Mouse (Mus musculus) E14TG2a.4 (cell line): ENCODE measurements at regions not wholly inside any gene's neighbourhood (a gene's known extent, or its start where the extent isn't known, plus 50 kb on each side); places are given as distances from the start of the nearest gene placed in this dataset.
"Not testable (repeated sequence)": the region's sequence is repeated elsewhere in the genome, so short reads cannot be mapped to it uniquely, and the experiment has no call there.

Experiments used
- H3K27me3 ChIP-seq: 2 replicates; pipeline ENCODE4 v1.6.1; 2014; ENCODE audit warnings: low read length, control low read depth; ENCODE audit not compliant: insufficient read depth
- H3K36me3 ChIP-seq: 2 replicates; pipeline ENCODE4 v1.6.1; 2014; ENCODE audit warnings: low read length, control low read depth; ENCODE audit not compliant: insufficient read depth
- H3K4me1 ChIP-seq: replicated peaks from 2 replicates; pipeline ENCODE4 v1.6.1; 2014; ENCODE audit warnings: low read depth, low read length, control low read depth
- H3K4me3 ChIP-seq: replicated peaks from 2 replicates; pipeline ENCODE4 v1.5.1; 2014; ENCODE audit warnings: mild to moderate bottlenecking, low read length
- H3K9me3 ChIP-seq: 2 replicates; pipeline ENCODE4 v1.6.1; 2014; ENCODE audit warnings: low read length, control low read depth
- CTCF ChIP-seq: conservative IDR thresholded peaks from 2 replicates; pipeline ENCODE4 v1.5.1; 2014; ENCODE audit warnings: low read length
- NANOG ChIP-seq: IDR thresholded peaks from 2 replicates; pipeline ENCODE4 v1.6.1; 2014; ENCODE audit warnings: borderline replicate concordance, low read length, mixed read lengths
- POU5F1 ChIP-seq: IDR thresholded peaks from 2 replicates; pipeline ENCODE4 v1.6.1; 2014; ENCODE audit warnings: low read length, borderline replicate concordance

DNA sequence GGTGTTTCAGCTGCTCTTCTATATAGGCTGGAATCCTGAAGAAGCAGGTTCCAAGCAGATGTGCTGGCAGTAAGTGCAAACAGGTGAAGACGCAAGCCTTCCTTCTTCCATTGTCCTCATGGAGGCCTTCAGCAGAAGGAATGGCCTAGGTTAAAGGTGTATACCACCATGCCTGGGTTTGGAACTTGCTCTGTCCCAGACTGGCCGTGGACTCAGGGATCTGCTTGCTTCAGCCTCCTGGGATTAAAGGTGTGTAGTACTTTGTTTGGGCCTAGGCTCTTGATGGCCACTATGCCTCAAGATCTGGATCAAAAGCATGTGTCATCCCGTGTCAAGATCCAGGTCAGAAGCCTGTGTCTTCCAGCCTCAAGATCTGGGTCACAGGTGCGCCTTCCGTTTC lies 257.0 kb upstream of the Nr5a2 start:
- Histone ChIP-seq H3K4me1 (peaks cover 17% of the 10 kb centered on the region), H3K4me3 (no peak overlapping the region), H3K9me3 (peaks cover 4% of the 10 kb centered on the region; the same call in 1 of the 2 replicates), H3K36me3 (no peaks in the 10 kb centered on the region), H3K27me3 (peaks cover 8% of the 10 kb centered on the region; the same call in 1 of the 2 replicates)
- TF ChIP-seq CTCF (no peak), NANOG (no peak), POU5F1 (no peak)

DNA sequence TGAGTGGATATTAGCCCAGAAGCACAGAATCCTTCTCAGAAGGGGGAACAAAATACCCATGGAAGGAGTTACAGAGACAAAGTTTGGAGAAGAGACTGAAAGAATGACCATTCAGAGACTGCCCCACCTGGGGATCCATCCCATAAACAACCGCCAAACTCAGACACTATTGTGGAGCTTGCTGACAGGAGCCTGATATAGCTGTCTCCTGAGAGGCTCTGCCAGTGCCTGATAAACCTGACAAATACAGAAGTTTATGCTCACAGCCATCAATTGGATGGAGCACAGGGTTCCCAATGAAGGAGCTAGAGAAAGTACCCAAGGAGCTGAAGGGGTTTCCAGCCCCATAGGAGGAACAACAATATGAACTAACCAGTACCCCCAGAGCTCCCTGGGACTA lies 254.1 kb upstream of the Nr5a2 start:
- not testable (repeated sequence) for H3K36me3 ChIP-seq, H3K4me1 ChIP-seq, H3K4me3 ChIP-seq, H3K9me3 ChIP-seq, H3K27me3 ChIP-seq

DNA sequence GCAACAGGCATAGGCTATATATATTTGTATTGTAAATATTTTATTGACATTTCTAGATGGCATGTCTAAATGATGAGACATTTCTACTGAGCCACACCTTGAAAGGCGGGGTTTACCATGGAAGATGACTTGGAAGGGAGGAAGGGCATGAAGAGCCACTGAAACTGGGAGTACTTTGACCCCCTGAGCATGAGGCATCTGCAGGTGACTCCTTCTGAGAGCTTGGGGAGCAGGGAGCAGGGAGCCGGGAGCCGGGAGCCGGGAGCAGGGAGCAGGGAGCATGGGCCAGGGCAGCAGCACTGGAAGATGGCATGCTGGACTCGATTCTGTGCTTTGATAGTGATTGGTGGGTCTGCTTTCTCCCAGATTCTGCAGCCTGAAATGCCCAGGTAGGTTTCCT lies 253.5 kb upstream of the Nr5a2 start:
- no peak for TF ChIP-seq POU5F1
- no peak for TF ChIP-seq NANOG
- no peak for TF ChIP-seq CTCF
- H3K9me3 ChIP-seq: peaks cover 4% of the 10 kb centered on the region; the same call in 1 of the 2 replicates
- H3K4me1 ChIP-seq: peaks cover 5% of the 10 kb centered on the region

DNA sequence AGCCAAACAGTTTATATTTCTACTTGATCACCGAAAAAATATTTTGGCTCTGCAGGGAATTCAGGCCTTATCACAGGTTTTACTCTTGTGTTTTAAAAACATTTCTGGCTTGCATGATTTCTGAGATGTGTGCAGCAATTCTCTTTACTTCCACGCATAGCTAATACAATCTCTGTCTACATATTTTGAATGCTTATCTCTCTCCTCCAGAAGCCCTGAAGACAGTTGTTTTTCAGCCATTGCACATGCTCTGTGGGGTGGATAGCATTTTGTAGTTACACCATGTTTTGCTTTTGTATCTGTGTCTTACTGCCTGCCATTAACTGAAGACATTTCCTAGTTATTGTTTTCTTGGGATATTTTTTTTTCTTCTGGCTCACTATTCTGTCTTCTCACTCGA lies 252.6 kb upstream of the Nr5a2 start:
- TF ChIP-seq POU5F1: no peak
- TF ChIP-seq NANOG: no peak
- no peak for TF ChIP-seq CTCF
- H3K4me1 ChIP-seq: no peaks in the 10 kb centered on the region
- H3K27me3 ChIP-seq: 0 out of 2 replicates have a peak, but pooled peaks cover 3% of the 10 kb centered on the region
- peaks cover 4% of the 10 kb centered on the region; the same call in 1 of the 2 replicates for H3K9me3 ChIP-seq
- H3K36me3 ChIP-seq: no peaks in the 10 kb centered on the region
- H3K4me3 ChIP-seq: no peak overlapping the region

More for the DNA sequence above, 253.5 kb upstream of the Nr5a2 start:
- no peak overlapping the region for H3K4me3 ChIP-seq
- no peaks in the 10 kb centered on the region for H3K36me3 ChIP-seq
- 0 out of 2 replicates have a peak, but pooled peaks cover 3% of the 10 kb centered on the region for H3K27me3 ChIP-seq

DNA sequence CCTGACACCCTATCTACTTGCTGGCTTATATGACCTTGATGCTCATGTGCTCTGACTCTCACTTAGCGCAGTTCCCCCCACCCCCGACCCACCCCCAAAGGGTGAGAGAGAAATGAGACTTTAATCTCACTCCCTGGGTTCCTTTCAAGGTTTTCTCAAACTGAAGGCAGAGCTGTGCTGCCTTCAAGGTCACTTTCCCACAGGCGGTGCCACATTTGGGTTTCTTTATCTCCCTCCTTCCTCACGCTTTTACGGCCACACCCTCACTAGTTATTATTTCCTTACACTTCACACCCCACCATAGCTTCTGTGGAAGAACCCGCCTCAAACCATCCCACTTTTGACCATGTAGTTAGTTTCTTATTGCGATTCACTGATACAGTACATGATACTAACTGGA lies 244.1 kb upstream of the Nr5a2 start:
- Histone ChIP-seq H3K36me3 (no peaks in the 10 kb centered on the region), H3K27me3 (0 out of 2 replicates have a peak, but pooled peaks cover 5% of the 10 kb centered on the region), H3K4me1 (peaks cover 27% of the 10 kb centered on the region), H3K4me3 (no peak overlapping the region), H3K9me3 (no peaks in the 10 kb centered on the region)
- TF ChIP-seq NANOG: no peak
- TF ChIP-seq CTCF: no peak
- no peak for TF ChIP-seq POU5F1

DNA sequence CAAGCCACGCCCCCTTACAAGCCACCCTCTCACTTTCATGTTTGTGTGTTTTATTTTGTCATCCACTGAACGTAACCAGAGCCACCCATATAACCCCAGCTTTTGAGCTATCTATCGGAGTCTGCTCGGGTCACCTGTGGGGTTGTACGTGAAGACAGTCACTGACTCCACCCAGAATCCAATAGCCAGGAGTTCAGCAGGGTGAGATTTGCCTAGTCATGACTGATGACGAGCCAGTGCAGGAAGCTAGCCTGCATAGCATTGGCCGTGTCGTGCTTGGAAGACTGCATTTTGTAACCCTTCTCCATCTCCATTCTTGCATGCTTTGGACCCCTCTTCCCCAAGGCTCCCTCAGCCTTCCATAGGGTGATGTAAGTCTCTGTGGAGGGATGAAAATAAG lies 243.3 kb upstream of the Nr5a2 start:
- Histone ChIP-seq H3K27me3 (0 out of 2 replicates have a peak, but pooled peaks cover 5% of the 10 kb centered on the region), H3K9me3 (no peaks in the 10 kb centered on the region), H3K4me3 (no peak overlapping the region), H3K4me1 (peaks cover 27% of the 10 kb centered on the region), H3K36me3 (no peaks in the 10 kb centered on the region)
- TF ChIP-seq POU5F1 (no peak), CTCF (no peak), NANOG (no peak)

DNA sequence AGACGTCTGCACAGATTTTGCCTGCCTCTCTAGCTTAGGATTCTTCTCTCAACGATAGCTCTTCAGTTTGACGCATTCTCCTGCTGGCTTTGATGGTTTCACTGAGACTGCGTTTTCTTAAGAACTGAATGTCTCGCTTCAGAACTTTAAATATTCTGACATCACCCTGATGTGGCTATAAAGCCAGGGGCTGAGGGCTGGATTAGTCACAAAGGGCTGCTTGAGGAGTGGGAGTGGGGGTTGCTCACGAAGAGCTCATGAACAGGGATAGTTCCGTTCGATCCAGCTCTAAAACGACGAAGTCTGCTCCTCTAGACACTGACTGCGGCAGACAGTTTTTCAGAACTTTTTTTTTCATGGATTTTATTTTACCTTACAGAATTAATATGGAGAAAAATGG lies 240.7 kb upstream of the Nr5a2 start:
- Histone ChIP-seq H3K36me3 (no peaks in the 10 kb centered on the region), H3K27me3 (0 out of 2 replicates have a peak, but pooled peaks cover under 1% of the 10 kb centered on the region)
- TF ChIP-seq POU5F1 (no peak), CTCF (no peak), NANOG (no peak)

DNA sequence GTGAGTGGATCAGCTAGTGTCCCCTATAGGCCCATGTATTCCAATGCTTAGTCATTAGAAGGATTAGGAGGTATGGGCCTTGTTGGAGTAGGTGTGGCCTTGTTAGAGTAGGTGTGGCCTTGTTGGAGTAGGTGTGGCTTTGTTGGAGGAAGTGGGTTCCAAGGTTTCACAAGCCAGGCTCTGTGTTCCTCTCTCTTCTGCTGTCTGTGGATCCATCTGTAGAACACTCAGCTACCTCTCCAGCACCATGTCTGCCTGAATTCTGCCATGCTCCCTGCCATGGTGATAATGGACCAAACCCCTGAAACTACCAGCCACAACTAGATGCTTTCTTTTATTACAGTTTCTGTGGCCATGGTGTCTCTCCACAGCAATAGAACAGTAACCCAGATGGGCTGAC lies 235.7 kb upstream of the Nr5a2 start:
- Histone ChIP-seq H3K9me3 (no peaks in the 10 kb centered on the region), H3K4me1 (peaks cover 11% of the 10 kb centered on the region; the same call in 1 of the 2 replicates), H3K27me3 (no peaks in the 10 kb centered on the region), H3K36me3 (no peaks in the 10 kb centered on the region), H3K4me3 (no peak overlapping the region)
- TF ChIP-seq NANOG (no peak), CTCF (no peak), POU5F1 (no peak)

More for the DNA sequence above, 240.7 kb upstream of the Nr5a2 start:
- Histone ChIP-seq H3K4me3 (no peak overlapping the region), H3K9me3 (no peaks in the 10 kb centered on the region), H3K4me1 (peaks cover 20% of the 10 kb centered on the region)

DNA sequence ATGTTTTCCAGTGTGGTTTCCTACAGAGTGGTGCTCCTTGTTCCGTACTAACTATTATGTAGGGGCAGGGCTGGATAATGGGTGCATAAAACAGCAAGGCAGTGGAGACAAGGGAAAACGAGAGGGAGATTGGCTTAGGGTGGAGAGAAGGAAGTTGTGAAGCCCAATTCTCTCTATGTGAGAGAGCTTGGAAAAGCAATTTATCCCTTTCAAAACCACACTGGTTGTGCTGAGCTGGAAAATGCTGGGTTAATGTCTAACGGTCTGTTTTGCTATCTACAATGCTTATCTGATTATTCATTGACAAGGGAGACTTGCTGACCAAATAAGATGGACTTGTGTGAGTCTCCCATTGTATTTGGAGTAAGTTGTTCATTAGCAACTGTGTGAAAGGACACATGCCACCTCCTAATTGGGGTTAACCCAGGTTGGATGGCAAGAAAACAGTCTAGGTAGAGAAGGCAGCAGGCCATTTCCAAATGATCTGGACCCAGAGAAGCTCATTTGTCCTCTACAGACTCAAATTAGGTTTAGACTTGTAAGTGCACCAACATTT lies 234.9 kb upstream of the Nr5a2 start:
- Histone ChIP-seq H3K4me3 (no peak overlapping the region), H3K27me3 (no peaks in the 10 kb centered on the region), H3K9me3 (no peaks in the 10 kb centered on the region), H3K4me1 (peaks cover 11% of the 10 kb centered on the region; the same call in 1 of the 2 replicates), H3K36me3 (no peaks in the 10 kb centered on the region)
- TF ChIP-seq CTCF (no peak), POU5F1 (no peak), NANOG (no peak)
